Comparison of ENCODE assay signal across 15 mouse cellular contexts in the genomic region with DNA sequence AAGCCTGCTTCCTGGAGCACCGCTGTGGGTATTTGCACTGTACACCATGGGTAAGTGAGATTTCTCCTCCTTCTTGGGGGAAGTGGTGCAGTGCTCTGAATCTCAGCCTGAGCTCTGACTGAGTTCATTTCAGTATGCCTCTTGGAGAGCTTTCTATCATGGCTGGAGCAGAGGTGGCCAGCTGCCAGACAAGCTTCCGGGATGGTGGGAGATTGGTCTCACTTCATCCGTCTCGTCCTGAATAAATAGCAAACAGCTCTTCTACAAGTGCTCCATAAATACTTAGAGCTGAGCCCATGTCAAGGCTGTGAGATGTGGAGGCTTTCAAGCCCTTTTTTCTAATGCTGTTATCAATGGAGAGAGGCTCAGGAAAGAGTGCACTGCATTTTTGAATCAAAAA. TPM values are rescaled to one million over a fixed set of nuclear protein-coding genes. Genes with fewer than 3 reads are reported as not detected.
"Had no signal": no experiment of that assay in that cellular context is flagged by ENCODE, and none has a peak within 500 bp of the region (broad histone marks: within the 10 kb centered on the region; RNA-seq: fewer than 3 reads in every experiment).

No protein-coding gene starts in this region.

- H3K27ac ChIP-seq: hindbrain, embryonic 12.5 days; kidney, embryonic 15.5 days; left cerebral cortex, adult 2 months; limb, embryonic 12.5 days; liver, embryonic 14.5 days; macrophage; stomach, embryonic 15.5 days had no signal

- H3K4me2 ChIP-seq: hindbrain, embryonic 12.5 days; kidney, embryonic 15.5 days; limb, embryonic 12.5 days; midbrain, embryonic 11.5 days; stomach, embryonic 15.5 days had no signal

- ATAC-seq: midbrain, embryonic 16.5 days had no signal

- DNase-seq: kidney, adult 18-20 months; liver; right cerebral cortex, postnatal 14 days; thymus, adult 2 months; thymus, postnatal 25 days had no signal

- H3K36me3 ChIP-seq: hindbrain, embryonic 12.5 days; kidney, embryonic 15.5 days; limb, embryonic 12.5 days; stomach, embryonic 15.5 days had no signal

- H3K9ac ChIP-seq: hindbrain, embryonic 12.5 days; kidney, embryonic 15.5 days; limb, embryonic 12.5 days; liver, embryonic 14.5 days; stomach, embryonic 15.5 days had no signal

- H3K9me3 ChIP-seq: hindbrain, embryonic 12.5 days; kidney, embryonic 15.5 days; limb, embryonic 12.5 days; megakaryocyte, embryonic 14.5 days; stomach, embryonic 15.5 days had no signal

- H3K4me3 ChIP-seq: hindbrain, embryonic 12.5 days; kidney, embryonic 15.5 days; left cerebral cortex, adult 2 months; limb, embryonic 12.5 days; megakaryocyte, embryonic 14.5 days; stomach, embryonic 15.5 days had no signal

RNA-seq across cellular contexts. Expression of gene Gad1, which starts 18.8 kb away (rescaled TPM):
- polyA plus RNA-seq: macrophage had no signal
